Mouse (Mus musculus): Measurements from ENCODE around the gene Hba-a2. TPM values are rescaled to one million over a fixed set of nuclear protein-coding genes. Genes with fewer than 3 reads are reported as not detected.
"Not testable (repeated sequence)": the region's sequence is repeated elsewhere in the genome, so short reads cannot be mapped to it uniquely, and the experiment has no call there.

Hba-a2 gene
- polyA plus RNA-seq, 2 experiments = 169,597 to 214,511 TPM

GRCm38 (mm10) chr11:32292819-32293218, 3.5 kb upstream of the Hba-a2 start:
- ATAC-seq (ENCODE audit: insufficient read depth) = not testable (repeated sequence)
- H3K27ac ChIP-seq = peak overlapping the region; percentile 100

GRCm38 (mm10) chr11:32293479-32293878, 2.8 kb upstream of the Hba-a2 start:
- DNase-seq (ENCODE audit: low read depth in 3 of 3, low spot score in 3 of 3) = peak; percentile 57 to 72 (median 70)
- H3K27me3 ChIP-seq (ENCODE audit: control insufficient read depth, insufficient read depth, low read length); H3K9me3 ChIP-seq (ENCODE audit: control insufficient read depth, low read length); ATAC-seq (ENCODE audit: insufficient read depth): not testable (repeated sequence)
- Histone ChIP-seq H3K27ac (peak overlapping the region; percentile 100), H3K9ac (replicated peaks) (peak overlapping the region; percentile 85), H3K36me3 (replicated peaks; ENCODE audit: control insufficient read depth, insufficient read depth, low read depth) (peaks cover 26% of the 10 kb centered on the region), H3K4me2 (ENCODE audit: low read depth) (peak overlapping the region; percentile 72), H3K4me3 (ENCODE audit: insufficient read depth in 1 of 2, low read depth in 2 of 2, low read length in 2 of 2) (peak overlapping the region; percentile 10 to 23), H3K4me1 (replicated peaks; ENCODE audit: control insufficient read depth in 2 of 2, insufficient read depth in 2 of 2, low read length in 1 of 2) (peaks cover 48 to 60% of the 10 kb centered on the region in 2 experiments)
- TF ChIP-seq EP300 (IDR thresholded peaks at IDR 0.05; ENCODE audit: low read depth) = peak; percentile 82
- WGBS (ENCODE audit: insufficient replicate concordance) = 27% methylated on average over 3 of the region's 3 CpGs

More at GRCm38 (mm10) chr11:32292819-32293218, 3.5 kb upstream of the Hba-a2 start:
- Histone ChIP-seq H3K36me3 (replicated peaks; ENCODE audit: control insufficient read depth, insufficient read depth, low read depth) (peaks cover 26% of the 10 kb centered on the region), H3K4me1 (replicated peaks; ENCODE audit: control insufficient read depth in 2 of 2, insufficient read depth in 2 of 2, low read length in 1 of 2) (peaks cover 48 to 63% of the 10 kb centered on the region in 2 experiments), H3K9ac (replicated peaks) (peak overlapping the region; percentile 85), H3K4me2 (ENCODE audit: low read depth) (peak overlapping the region; percentile 72), H3K4me3 (ENCODE audit: insufficient read depth in 1 of 2, low read depth in 2 of 2, low read length in 2 of 2) (peak overlapping the region; percentile 5 to 30; a peak in 1 of 4 replicates)
- H3K27me3 ChIP-seq (ENCODE audit: control insufficient read depth, insufficient read depth, low read length); DNase-seq (ENCODE audit: low read depth in 3 of 3, low spot score in 3 of 3); H3K9me3 ChIP-seq (ENCODE audit: control insufficient read depth, low read length): not testable (repeated sequence)
- peak; percentile 26; the same call in 1 of the 2 replicates for TF ChIP-seq EP300 (IDR thresholded peaks at IDR 0.05; ENCODE audit: low read depth)
- WGBS (ENCODE audit: insufficient replicate concordance) = 52% methylated on average over 4 of the region's 4 CpGs

- H3K27ac ChIP-seq = peak overlapping the region; percentile 97
- DNase-seq (ENCODE audit: low read depth in 3 of 3, low spot score in 3 of 3) = peak in 2 of 3 experiments; percentile 54 to 57
- H3K4me3 ChIP-seq (ENCODE audit: insufficient read depth in 1 of 2, low read depth in 2 of 2, low read length in 2 of 2) = peak overlapping the region; percentile 62 to 69
- WGBS (ENCODE audit: insufficient replicate concordance) = 6% methylated on average over 2 of the region's 2 CpGs
- peaks cover 19% of the 10 kb centered on the region for H3K36me3 ChIP-seq (replicated peaks; ENCODE audit: control insufficient read depth, insufficient read depth, low read depth)
- peak overlapping the region; percentile 91 for H3K9ac ChIP-seq (replicated peaks)
- peaks cover 23 to 37% of the 10 kb centered on the region in 2 experiments for H3K4me1 ChIP-seq (replicated peaks; ENCODE audit: control insufficient read depth in 2 of 2, insufficient read depth in 2 of 2, low read length in 1 of 2)
- H3K4me2 ChIP-seq (ENCODE audit: low read depth) = peak overlapping the region; percentile 56
- not testable (repeated sequence) for H3K9me3 ChIP-seq (ENCODE audit: control insufficient read depth, low read length); H3K27me3 ChIP-seq (ENCODE audit: control insufficient read depth, insufficient read depth, low read length)
- peak; percentile 2; the same call in 1 of the 2 replicates for ATAC-seq (ENCODE audit: insufficient read depth)
These were observed 1.1 kb downstream of the Hba-a2 start for GRCm38 (mm10) chr11:32297417-32297816.

GRCm38 (mm10) chr11:32297866-32298531, 1.7 kb downstream of the Hba-a2 start:
- peak overlapping the region; percentile 56 for H3K4me2 ChIP-seq (ENCODE audit: low read depth)
- no peaks in the 10 kb centered on the region; the same call in 1 of the 2 replicates for H3K27me3 ChIP-seq (ENCODE audit: control insufficient read depth, insufficient read depth, low read length)
- H3K4me1 ChIP-seq (replicated peaks; ENCODE audit: control insufficient read depth in 2 of 2, insufficient read depth in 2 of 2, low read length in 1 of 2) = peaks cover 19 to 32% of the 10 kb centered on the region in 2 experiments
- ATAC-seq (ENCODE audit: insufficient read depth) (peak; percentile 44), DNase-seq (ENCODE audit: low read depth in 3 of 3, low spot score in 3 of 3) (peak; percentile 70 to 75 (median 70))
- TF ChIP-seq EP300 (IDR thresholded peaks at IDR 0.05; ENCODE audit: low read depth) = peak; percentile 57
- TF ChIP-seq CTCF (IDR thresholded peaks at IDR 0.05; ENCODE audit: low read depth) = no peak
- H3K4me3 ChIP-seq (ENCODE audit: insufficient read depth in 1 of 2, low read depth in 2 of 2, low read length in 2 of 2) = peak overlapping the region; percentile 27 to 62
- H3K9me3 ChIP-seq (ENCODE audit: control insufficient read depth, low read length) = no peaks in the 10 kb centered on the region
- H3K36me3 ChIP-seq (replicated peaks; ENCODE audit: control insufficient read depth, insufficient read depth, low read depth) = peaks cover 20% of the 10 kb centered on the region
- H3K9ac ChIP-seq (replicated peaks) = peak overlapping the region; percentile 91
- WGBS (ENCODE audit: insufficient replicate concordance) = 78% methylated on average over 1 of the region's 1 CpGs
- peak overlapping the region; percentile 97 for H3K27ac ChIP-seq

GRCm38 (mm10) chr11:32298532-32298918, 2.2 kb downstream of the Hba-a2 start:
- ATAC-seq (ENCODE audit: insufficient read depth) (no peak; the same call in 1 of the 2 replicates), DNase-seq (ENCODE audit: low read depth in 3 of 3, low spot score in 3 of 3) (peak; percentile 58 to 71 (median 68))
- H3K9me3 ChIP-seq (ENCODE audit: control insufficient read depth, low read length) = no peaks in the 10 kb centered on the region
- peak overlapping the region; percentile 91 for H3K9ac ChIP-seq (replicated peaks)
- H3K27ac ChIP-seq = peak overlapping the region; percentile 97
- H3K4me1 ChIP-seq (replicated peaks; ENCODE audit: control insufficient read depth in 2 of 2, insufficient read depth in 2 of 2, low read length in 1 of 2) = peaks cover 17 to 28% of the 10 kb centered on the region in 2 experiments
- H3K4me3 ChIP-seq (ENCODE audit: insufficient read depth in 1 of 2, low read depth in 2 of 2, low read length in 2 of 2) = peak overlapping the region; percentile 27 to 62
- TF ChIP-seq CTCF (IDR thresholded peaks at IDR 0.05; ENCODE audit: low read depth) (no peak), EP300 (IDR thresholded peaks at IDR 0.05; ENCODE audit: low read depth) (no peak)
- no peaks in the 10 kb centered on the region; the same call in 1 of the 2 replicates for H3K27me3 ChIP-seq (ENCODE audit: control insufficient read depth, insufficient read depth, low read length)
- WGBS (ENCODE audit: insufficient replicate concordance) = 88% methylated on average over 2 of the region's 2 CpGs
- peaks cover 20% of the 10 kb centered on the region for H3K36me3 ChIP-seq (replicated peaks; ENCODE audit: control insufficient read depth, insufficient read depth, low read depth)
- peak overlapping the region; percentile 56 for H3K4me2 ChIP-seq (ENCODE audit: low read depth)
